Mouse (Mus musculus): ENCODE results near the gene Gpc2. TPM values are rescaled to one million over a fixed set of nuclear protein-coding genes. Genes with fewer than 3 reads are reported as not detected.

The Gpc2 gene
- polyA plus RNA-seq, 1 experiment: 0.54 TPM

GRCm38 (mm10) chr5:138258078-138258477 lies 21.7 kb downstream of the Gpc2 start:
- H3K27me3 ChIP-seq (ENCODE audit: control insufficient read depth, insufficient read depth, insufficient read length): no peaks in the 10 kb centered on the region
- no peak overlapping the region for H3ac ChIP-seq (ENCODE audit: control insufficient read depth, insufficient read length)
- TF ChIP-seq CEBPB (IDR thresholded peaks at IDR 0.05; ENCODE audit: insufficient read depth, poor library complexity, severe bottlenecking) (no peak), TCF3 (IDR thresholded peaks at IDR 0.05; ENCODE audit: insufficient read length, low read depth) (no peak), TCF12 (IDR thresholded peaks at IDR 0.05; ENCODE audit: insufficient read depth, poor library complexity, severe bottlenecking) (no peak), MYOD1 (IDR thresholded peaks at IDR 0.05; ENCODE audit: control insufficient read depth in 1 of 3, insufficient read length in 2 of 3, low read depth in 2 of 3) (no peak), USF1 (IDR thresholded peaks at IDR 0.05; ENCODE audit: low read depth) (no peak), POLR2AphosphoS2 (IDR thresholded peaks at IDR 0.05; ENCODE audit: insufficient read length, low read depth) (no peak), POLR2A (IDR thresholded peaks at IDR 0.05; ENCODE audit: insufficient read length, low read depth) (no peak), E2F4 (IDR thresholded peaks at IDR 0.05; ENCODE audit: insufficient read depth) (no peak), REST (IDR thresholded peaks at IDR 0.05; ENCODE audit: insufficient read depth, insufficient read length) (no peak), MYOG (IDR thresholded peaks at IDR 0.05; ENCODE audit: control insufficient read depth in 1 of 3, insufficient read depth in 1 of 3, insufficient read length in 2 of 3, low read depth in 2 of 3) (no peak), MAX (IDR thresholded peaks at IDR 0.05; ENCODE audit: low read depth) (no peak), SRF (IDR thresholded peaks at IDR 0.05; ENCODE audit: control insufficient read depth, insufficient read length, low read depth) (no peak)
- no peak overlapping the region for H3K4me3 ChIP-seq
- no peaks in the 10 kb centered on the region for H3K36me3 ChIP-seq (ENCODE audit: control insufficient read depth, insufficient read depth)
- H3K79me2 ChIP-seq (ENCODE audit: control insufficient read depth, insufficient read depth): no peaks in the 10 kb centered on the region
- H3K4me2 ChIP-seq (ENCODE audit: low read depth): no peak overlapping the region

- TF ChIP-seq SRF (IDR thresholded peaks at IDR 0.05; ENCODE audit: control insufficient read depth, insufficient read length, low read depth): no peak
- TF ChIP-seq MYOD1 (IDR thresholded peaks at IDR 0.05; ENCODE audit: control insufficient read depth in 1 of 3, insufficient read length in 2 of 3, low read depth in 2 of 3): no peak
- Histone ChIP-seq H3ac (ENCODE audit: control insufficient read depth, insufficient read length) (no peak overlapping the region), H3K79me2 (ENCODE audit: control insufficient read depth, insufficient read depth) (no peaks in the 10 kb centered on the region), H3K36me3 (ENCODE audit: control insufficient read depth, insufficient read depth) (no peaks in the 10 kb centered on the region), H3K27me3 (ENCODE audit: control insufficient read depth, insufficient read depth, insufficient read length) (no peaks in the 10 kb centered on the region), H3K4me3 (no peak overlapping the region), H3K4me2 (ENCODE audit: low read depth) (no peak overlapping the region)
Observed at GRCm38 (mm10) chr5:138257585-138257978, 22.2 kb downstream of the Gpc2 start.

- no peak overlapping the region for H3K4me3 ChIP-seq
Observed at GRCm38 (mm10) chr5:138256966-138257584, 22.7 kb downstream of the Gpc2 start.

GRCm38 (mm10) chr5:138256094-138256467 lies 23.7 kb downstream of the Gpc2 start:
- Histone ChIP-seq H3K27me3 (ENCODE audit: control insufficient read depth, insufficient read depth, insufficient read length) (no peaks in the 10 kb centered on the region), H3ac (ENCODE audit: control insufficient read depth, insufficient read length) (peak overlapping the region; percentile 46), H3K79me2 (ENCODE audit: control insufficient read depth, insufficient read depth) (no peaks in the 10 kb centered on the region), H3K4me2 (ENCODE audit: low read depth) (peak overlapping the region; percentile 91), H3K36me3 (ENCODE audit: control insufficient read depth, insufficient read depth) (no peaks in the 10 kb centered on the region), H3K4me3 (peak overlapping the region; percentile 76)
- TF ChIP-seq MYOD1 (IDR thresholded peaks at IDR 0.05; ENCODE audit: control insufficient read depth in 1 of 3, insufficient read length in 2 of 3, low read depth in 2 of 3) (no peak), MAX (IDR thresholded peaks at IDR 0.05; ENCODE audit: low read depth) (no peak), USF1 (IDR thresholded peaks at IDR 0.05; ENCODE audit: low read depth) (no peak), SRF (IDR thresholded peaks at IDR 0.05; ENCODE audit: control insufficient read depth, insufficient read length, low read depth) (no peak), MYOG (IDR thresholded peaks at IDR 0.05; ENCODE audit: control insufficient read depth in 1 of 3, insufficient read depth in 1 of 3, insufficient read length in 2 of 3, low read depth in 2 of 3) (no peak), POLR2AphosphoS2 (IDR thresholded peaks at IDR 0.05; ENCODE audit: insufficient read length, low read depth) (peak; percentile 29), TCF3 (IDR thresholded peaks at IDR 0.05; ENCODE audit: insufficient read length, low read depth) (no peak)

More at GRCm38 (mm10) chr5:138256966-138257584, 22.7 kb downstream of the Gpc2 start:
- Histone ChIP-seq H3K79me2 (ENCODE audit: control insufficient read depth, insufficient read depth) (no peaks in the 10 kb centered on the region), H3K36me3 (ENCODE audit: control insufficient read depth, insufficient read depth) (no peaks in the 10 kb centered on the region), H3K4me2 (ENCODE audit: low read depth) (no peak overlapping the region), H3ac (ENCODE audit: control insufficient read depth, insufficient read length) (no peak overlapping the region), H3K27me3 (ENCODE audit: control insufficient read depth, insufficient read depth, insufficient read length) (no peaks in the 10 kb centered on the region)
- no peak for TF ChIP-seq REST (IDR thresholded peaks at IDR 0.05; ENCODE audit: insufficient read depth, insufficient read length)
- no peak for TF ChIP-seq MAX (IDR thresholded peaks at IDR 0.05; ENCODE audit: low read depth)
- TF ChIP-seq E2F4 (IDR thresholded peaks at IDR 0.05; ENCODE audit: insufficient read depth): no peak
- no peak for TF ChIP-seq MYOG (IDR thresholded peaks at IDR 0.05; ENCODE audit: control insufficient read depth in 1 of 3, insufficient read depth in 1 of 3, insufficient read length in 2 of 3, low read depth in 2 of 3)
- no peak for TF ChIP-seq CEBPB (IDR thresholded peaks at IDR 0.05; ENCODE audit: insufficient read depth, poor library complexity, severe bottlenecking)
- no peak for TF ChIP-seq MYOD1 (IDR thresholded peaks at IDR 0.05; ENCODE audit: control insufficient read depth in 1 of 3, insufficient read length in 2 of 3, low read depth in 2 of 3)
- TF ChIP-seq POLR2AphosphoS2 (IDR thresholded peaks at IDR 0.05; ENCODE audit: insufficient read length, low read depth): no peak
- no peak for TF ChIP-seq TCF12 (IDR thresholded peaks at IDR 0.05; ENCODE audit: insufficient read depth, poor library complexity, severe bottlenecking)
- TF ChIP-seq SRF (IDR thresholded peaks at IDR 0.05; ENCODE audit: control insufficient read depth, insufficient read length, low read depth): no peak
- no peak for TF ChIP-seq POLR2A (IDR thresholded peaks at IDR 0.05; ENCODE audit: insufficient read length, low read depth)
- no peak for TF ChIP-seq USF1 (IDR thresholded peaks at IDR 0.05; ENCODE audit: low read depth)

GRCm38 (mm10) chr5:138255353-138256093 lies 24.3 kb downstream of the Gpc2 start, which contains the start of gene Lamtor4:
Lamtor4 (plus strand) TSS chr5:138255482.
- Histone ChIP-seq H3K4me3 (peak within 1 kb of the TSS; percentile 76), H3K4me2 (ENCODE audit: low read depth) (peak within 1 kb of the TSS; percentile 92), H3ac (ENCODE audit: control insufficient read depth, insufficient read length) (peak within 1 kb of the TSS; percentile 46), H3K79me2 (ENCODE audit: control insufficient read depth, insufficient read depth) (no peaks in the 10 kb centered on the region), H3K36me3 (ENCODE audit: control insufficient read depth, insufficient read depth) (no peaks in the 10 kb centered on the region), H3K27me3 (ENCODE audit: control insufficient read depth, insufficient read depth, insufficient read length) (no peaks in the 10 kb centered on the region)
- TF ChIP-seq MYOG (IDR thresholded peaks at IDR 0.05; ENCODE audit: control insufficient read depth in 1 of 3, insufficient read depth in 1 of 3, insufficient read length in 2 of 3, low read depth in 2 of 3): peak in 1 of 3 experiments; percentile 21
- no peak for TF ChIP-seq CEBPB (IDR thresholded peaks at IDR 0.05; ENCODE audit: insufficient read depth, poor library complexity, severe bottlenecking)
- no peak for TF ChIP-seq REST (IDR thresholded peaks at IDR 0.05; ENCODE audit: insufficient read depth, insufficient read length)
- peak; percentile 94 for TF ChIP-seq POLR2A (IDR thresholded peaks at IDR 0.05; ENCODE audit: insufficient read length, low read depth)
- no peak for TF ChIP-seq TCF3 (IDR thresholded peaks at IDR 0.05; ENCODE audit: insufficient read length, low read depth)
- TF ChIP-seq SRF (IDR thresholded peaks at IDR 0.05; ENCODE audit: control insufficient read depth, insufficient read length, low read depth): no peak
- TF ChIP-seq E2F4 (IDR thresholded peaks at IDR 0.05; ENCODE audit: insufficient read depth): no peak
- no peak for TF ChIP-seq MAX (IDR thresholded peaks at IDR 0.05; ENCODE audit: low read depth)
- TF ChIP-seq POLR2AphosphoS2 (IDR thresholded peaks at IDR 0.05; ENCODE audit: insufficient read length, low read depth): peak; percentile 83
- no peak for TF ChIP-seq TCF12 (IDR thresholded peaks at IDR 0.05; ENCODE audit: insufficient read depth, poor library complexity, severe bottlenecking)
- TF ChIP-seq MYOD1 (IDR thresholded peaks at IDR 0.05; ENCODE audit: control insufficient read depth in 1 of 3, insufficient read length in 2 of 3, low read depth in 2 of 3): peak in 2 of 3 experiments; percentile 7 to 13
- TF ChIP-seq USF1 (IDR thresholded peaks at IDR 0.05; ENCODE audit: low read depth): peak; percentile 90

All from myocyte (in vitro differentiated cells).